Mouse (Mus musculus) megakaryocyte, embryonic 14.5 days (primary cell): ENCODE measurements at regions not wholly inside any gene's neighbourhood (a gene's known extent, or its start where the extent isn't known, plus 50 kb on each side); places are given as distances from the start of the nearest gene placed in this dataset.

Experiments used
- FLI1 ChIP-seq: IDR thresholded peaks from 2 replicates; pipeline ENCODE4 v1.6.1; 2012; ENCODE audit warnings: low read length, inconsistent platforms, mixed read lengths
- GATA1 ChIP-seq: IDR thresholded peaks from 3 replicates; pipeline ENCODE4 v1.6.1; 2012; ENCODE audit warnings: mixed read lengths, low read length, inconsistent platforms, borderline replicate concordance

GRCm38 (mm10) chr7:67440806-67441205 lies 68.1 kb upstream of the Mef2a start:
- TF ChIP-seq GATA1 (no peak), FLI1 (no peak)
